Mouse (Mus musculus) T-cell, adult 2 months (primary cell): ENCODE measurements around the gene Aif1.

ENCODE experiments used
- DNase-seq: peaks from one replicate; pipeline ENCODE4 v3.0.0; 2022; ENCODE audit warnings: low spot score

Gene Aif1

GRCm38 (mm10) chr17:35194844-35195630 lies 19.2 kb upstream of the Aif1 start:
- DNase-seq: peak; percentile 16

GRCm38 (mm10) chr17:35193881-35194843 lies 18.3 kb upstream of the Aif1 start, which contains the start of gene Ltb:
Gene Ltb (plus strand): TSS chr17:35194439.
- peak; percentile 87 for DNase-seq

- DNase-seq: no peak
Observed at GRCm38 (mm10) chr17:35192924-35193323, 17.1 kb upstream of the Aif1 start.

GRCm38 (mm10) chr17:35191723-35192122 lies 15.9 kb upstream of the Aif1 start:
- DNase-seq: peak; percentile 20

- peak; percentile 77 for DNase-seq
Observed at GRCm38 (mm10) chr17:35190096-35190495, 14.2 kb upstream of the Aif1 start.

GRCm38 (mm10) chr17:35189186-35189585 lies 13.3 kb upstream of the Aif1 start:
- peak; percentile 19 for DNase-seq

- DNase-seq: no peak
Observed at GRCm38 (mm10) chr17:35187959-35188610, 12.2 kb upstream of the Aif1 start, which contains the start of gene Lst1. Gene Lst1 (minus strand): TSS chr17:35188439.

GRCm38 (mm10) chr17:35187345-35187744 lies 11.5 kb upstream of the Aif1 start:
- no peak for DNase-seq

GRCm38 (mm10) chr17:35186681-35187080 lies 10.8 kb upstream of the Aif1 start:
- DNase-seq: peak; percentile 73

GRCm38 (mm10) chr17:35185639-35186611 lies 10.1 kb upstream of the Aif1 start:
- DNase-seq: peak; percentile 81

- DNase-seq: peak; percentile 33
Observed at GRCm38 (mm10) chr17:35180093-35180492, 4.2 kb upstream of the Aif1 start.

GRCm38 (mm10) chr17:35178528-35178927 lies 2.7 kb upstream of the Aif1 start:
- DNase-seq: peak; percentile 76

- DNase-seq: no peak
Observed at GRCm38 (mm10) chr17:35175382-35175781, 486 bp downstream of the Aif1 start.

GRCm38 (mm10) chr17:35174201-35174977 lies 1.5 kb downstream of the Aif1 start:
- no peak for DNase-seq

- DNase-seq: peak; percentile 47
Observed at GRCm38 (mm10) chr17:35173329-35173728, 2.5 kb downstream of the Aif1 start.

GRCm38 (mm10) chr17:35172445-35173234 lies 3.2 kb downstream of the Aif1 start:
- peak; percentile 66 for DNase-seq

- peak; percentile 54 for DNase-seq
Observed at GRCm38 (mm10) chr17:35168541-35169207, 7.2 kb downstream of the Aif1 start.

- no peak for DNase-seq
Observed at GRCm38 (mm10) chr17:35167794-35168193, 8.1 kb downstream of the Aif1 start.
